Mouse (Mus musculus) right cerebral cortex, postnatal 10 days (tissue): Measurements from ENCODE around the gene Vmn1r113.
"Not testable (repeated sequence)": the region's sequence is repeated elsewhere in the genome, so short reads cannot be mapped to it uniquely, and the experiment has no call there.

ENCODE experiments used
- DNase-seq, 2 experiments: peaks; one replicate each; pipeline ENCODE4 v3.0.0; 2021; ENCODE audit warnings: low spot score in 2 of 2

Gene Vmn1r113

GRCm38 (mm10) chr7:20786985-20787384, at the start of gene Vmn1r113:
Gene Vmn1r113 (plus strand): TSS chr7:20787285.
- DNase-seq, result not testable (repeated sequence)

DNA sequence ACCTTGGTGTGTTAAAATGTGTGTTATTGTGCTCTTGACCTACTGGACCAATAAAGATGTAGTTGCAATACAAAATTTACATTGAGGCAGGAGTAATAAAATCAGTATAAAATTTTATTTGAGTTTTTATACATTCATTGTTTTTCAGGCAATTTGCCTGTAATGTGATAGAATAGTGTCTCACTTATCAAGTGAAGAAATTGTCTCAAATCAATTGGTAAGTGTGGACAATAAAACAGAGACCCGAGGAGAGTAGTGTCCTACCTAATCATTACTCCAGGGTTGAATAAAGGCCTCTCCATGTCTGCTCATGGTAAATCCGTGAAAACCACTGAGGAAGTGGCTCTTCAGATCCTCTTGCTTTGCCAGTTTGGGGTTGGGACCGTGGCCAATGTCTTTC, 16.2 kb upstream of the Vmn1r113 start, which contains the start of gene Vmn1r112:
Gene Vmn1r112 (plus strand): TSS at position 301 of the 400 bp plus-strand sequence.
- DNase-seq, result not testable (repeated sequence)

DNA sequence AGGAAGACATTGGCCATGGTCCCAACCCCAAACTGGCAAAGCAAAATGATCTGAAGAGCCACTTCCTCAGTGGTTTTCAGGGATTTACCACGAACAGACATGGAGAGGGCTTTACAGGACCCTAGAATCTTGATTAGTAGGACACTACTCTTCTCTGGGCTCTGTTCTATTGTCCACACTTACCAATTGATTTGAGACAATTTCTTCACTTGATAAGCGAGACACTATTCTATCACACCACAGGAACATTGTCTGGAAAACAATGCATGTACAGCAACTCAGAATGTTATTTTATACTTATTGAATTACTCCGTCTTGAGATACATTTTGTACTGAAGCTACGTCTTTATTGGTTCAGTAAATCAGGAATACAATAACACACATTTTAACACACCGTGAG, 25.0 kb downstream of the Vmn1r113 start, which contains the start of gene Vmn1r114:
Gene Vmn1r114 (minus strand): TSS at position 101 of the 400 bp plus-strand sequence.
- DNase-seq, result not testable (repeated sequence)
